10 mouse cellular contexts compared by ENCODE assay signal in the genomic region with DNA sequence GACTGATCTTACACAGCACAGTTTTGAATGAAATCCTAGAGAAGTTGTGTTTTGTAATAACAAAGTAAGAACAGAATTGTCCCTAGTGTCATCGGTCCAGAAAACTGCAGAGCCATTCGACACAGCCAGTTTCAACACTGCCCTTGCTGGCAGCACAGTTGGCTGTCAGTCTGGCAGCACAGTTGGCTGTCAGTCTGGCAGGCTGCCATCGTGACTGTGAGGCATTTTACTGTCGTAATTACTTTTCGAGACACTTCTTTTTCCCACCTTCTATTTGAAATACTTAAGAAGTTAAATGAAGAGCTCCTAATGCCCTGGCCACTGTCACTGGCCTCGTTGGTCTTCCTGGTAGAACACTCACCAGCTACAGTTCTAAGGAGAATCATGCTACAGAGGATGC. TPM values are rescaled to one million over a fixed set of nuclear protein-coding genes. Genes with fewer than 3 reads are reported as not detected.
DNase-seq lines count a peak whose midpoint lies in the region; ATAC-seq and TF ChIP-seq lines count a peak whose summit lies in the region.
"Had no signal": no experiment of that assay in that cellular context is flagged by ENCODE, and none has a peak within 500 bp of the region (broad histone marks: within the 10 kb centered on the region; RNA-seq: fewer than 3 reads in every experiment).

No protein-coding gene starts in this region.

- no peak overlapping the region for H3K27ac ChIP-seq in liver, adult 2 months (replicated peaks; ENCODE audit: insufficient read depth, low read depth, low read length)
- no peak overlapping the region for H3K27ac ChIP-seq in liver, embryonic 12.5 days
- H3K27ac ChIP-seq: neural tube, embryonic 12.5 days had no signal

- TF ChIP-seq POLR2A in liver, adult 2 months (IDR thresholded peaks at IDR 0.05; ENCODE audit: extremely low read depth, insufficient read depth, low read length), result no peak

- H3K9me3 ChIP-seq in liver, embryonic 12.5 days (replicated peaks), result no peaks in the 10 kb centered on the region
- H3K9me3 ChIP-seq: neural tube, embryonic 12.5 days had no signal

- H3K4me1 ChIP-seq in liver, adult 2 months (ENCODE audit: control insufficient read depth, insufficient read depth, low read length), result no peaks in the 10 kb centered on the region
- H3K4me1 ChIP-seq in liver, embryonic 12.5 days, result peaks cover 39% of the 10 kb centered on the region
- H3K4me1 ChIP-seq: neural tube, embryonic 12.5 days had no signal

- no peaks in the 10 kb centered on the region for H3K79me2 ChIP-seq in liver, adult 2 months (ENCODE audit: control insufficient read depth, insufficient read depth, low read length)

- 21% methylated on average over 6 of the region's 6 CpGs for WGBS in liver, adult 2 months
- WGBS in liver, embryonic 12.5 days (ENCODE audit: insufficient replicate concordance), result 75% methylated on average over 6 of the region's 6 CpGs

- intact Hi-C loops in left cerebral cortex, postnatal 14 days (cut with DNase I), result no loop called here

- ATAC-seq in liver, embryonic 12.5 days, result no peak
- no peak for ATAC-seq in megakaryocyte, adult 5-6 weeks (ENCODE audit: poor library complexity, severe bottlenecking)

- no peak overlapping the region for H3K4me3 ChIP-seq in liver, adult 2 months (ENCODE audit: insufficient read depth, low read depth, low read length)
- H3K4me3 ChIP-seq in liver, embryonic 12.5 days, result no peak overlapping the region
- H3K4me3 ChIP-seq: erythroblast, embryonic 14.5 days; neural tube, embryonic 12.5 days had no signal

- no peak overlapping the region for H3K4me2 ChIP-seq in liver, embryonic 12.5 days
- H3K4me2 ChIP-seq: neural tube, embryonic 12.5 days had no signal

- no peaks in the 10 kb centered on the region for H3K27me3 ChIP-seq in liver, adult 2 months (ENCODE audit: control insufficient read depth, insufficient read depth, low read length)
- H3K27me3 ChIP-seq in liver, embryonic 12.5 days (replicated peaks), result no peaks in the 10 kb centered on the region
- H3K27me3 ChIP-seq: neural tube, embryonic 12.5 days had no signal

- TF ChIP-seq CTCF in liver, adult 2 months (IDR thresholded peaks at IDR 0.05; ENCODE audit: low read depth, low read length), result no peak

- peak; percentile 86 for DNase-seq in liver, adult 2 months (ENCODE audit: extremely low read depth, low read depth, low spot score)
- DNase-seq in adrenal gland, postnatal 36 days, result peak; percentile 63 to 82
- peak; percentile 39 for DNase-seq in gastrocnemius, postnatal 25 days
- peak; percentile 20 to 53 for DNase-seq in left cerebral cortex, postnatal 14 days (ENCODE audit: low spot score in 2 of 2)
- DNase-seq in B cell, adult 2 months, result no peak
- no peak for DNase-seq in spleen, postnatal 36 days (ENCODE audit: low spot score in 2 of 2)

- no peak overlapping the region for H3K9ac ChIP-seq in liver, adult 2 months (ENCODE audit: low read depth, low read length)
- H3K9ac ChIP-seq in liver, embryonic 12.5 days, result no peak overlapping the region
- H3K9ac ChIP-seq: neural tube, embryonic 12.5 days had no signal

- no peaks in the 10 kb centered on the region for H3K36me3 ChIP-seq in liver, adult 2 months (ENCODE audit: control insufficient read depth, insufficient read depth, low read length)
- no peaks in the 10 kb centered on the region for H3K36me3 ChIP-seq in liver, embryonic 12.5 days
- H3K36me3 ChIP-seq: neural tube, embryonic 12.5 days had no signal

RNA-seq across cellular contexts. Expression of gene Ankrd36, which starts 22.9 kb away (rescaled TPM):
- total RNA-seq in liver, adult 2 months (2014; rRNA removed), result not detected in 2 replicates
- polyA plus RNA-seq in liver, adult 2 months (2012; rRNA removed), result 0.04 TPM in 1 of 2 replicates, not detected in the other
- polyA plus RNA-seq in liver, embryonic 12.5 days (2016; fragmentation: Nextera tagmentation; extraction: Ambion mirVana), result 0.67 and 0.80 TPM in 2 replicates
- total RNA-seq in adrenal gland, postnatal 36 days (2021), result not detected
- not detected for total RNA-seq in gastrocnemius, postnatal 25 days (2021)
- total RNA-seq in left cerebral cortex, postnatal 14 days (2021), result not detected
- total RNA-seq in megakaryocyte, adult 5-6 weeks (2015), result not detected in 2 replicates
- not detected in 2 replicates for total RNA-seq in megakaryocyte, adult 5-6 weeks (2017)
- polyA plus RNA-seq: erythroblast, embryonic 14.5 days; neural tube, embryonic 12.5 days had no signal

RNA-seq across cellular contexts. Expression of gene Ccdc117, which starts 50.3 kb away (rescaled TPM):
- total RNA-seq in liver, adult 2 months (2014; rRNA removed), result 15.3 and 15.5 TPM in 2 replicates
- 5.2 and 5.4 TPM in 2 replicates for polyA plus RNA-seq in liver, adult 2 months (2012; rRNA removed)
- polyA plus RNA-seq in liver, embryonic 12.5 days (2016; fragmentation: Nextera tagmentation; extraction: Ambion mirVana), result 17.3 and 19.1 TPM in 2 replicates
- 10 to 100 TPM; 33.7 to 37.5 TPM for total RNA-seq in adrenal gland, postnatal 36 days (2021)
- total RNA-seq in gastrocnemius, postnatal 25 days (2021), result 10 to 100 TPM; 14.9 to 15.6 TPM
- total RNA-seq in left cerebral cortex, postnatal 14 days (2021), result 10 to 100 TPM; 10.8 to 11.7 TPM
- 13.1 and 13.5 TPM in 2 replicates for total RNA-seq in megakaryocyte, adult 5-6 weeks (2015)
- total RNA-seq in megakaryocyte, adult 5-6 weeks (2017), result 21.4 and 25.0 TPM in 2 replicates

Comparison
In these comparisons a context has a peak if more than half of its experiments do, and no peak if none do; other contexts are left out.
1. DNase-seq: peak in liver, adult 2 months (single experiment), adrenal gland, postnatal 36 days (2 of 2), gastrocnemius, postnatal 25 days (single experiment) and left cerebral cortex, postnatal 14 days (2 of 2); none in B cell, adult 2 months (0 of 2) and spleen, postnatal 36 days (0 of 2).